Mouse (Mus musculus) erythroblast, adult 5-6 weeks (primary cell): ENCODE measurements at regions not wholly inside any gene's neighbourhood (a gene's known extent, or its start where the extent isn't known, plus 50 kb on each side); places are given as distances from the start of the nearest gene placed in this dataset.

Experiments
- ATAC-seq: replicated peaks from 2 replicates; pipeline ENCODE4 v1.8.0; 2016; ENCODE audit warnings: moderate number of reproducible peaks, mild to moderate bottlenecking, moderate TSS enrichment, inconsistent platforms; ENCODE audit not compliant: poor library complexity, low FRiP score, severe bottlenecking

GRCm38 (mm10) chr5:46338461-46338860 lies 481.0 kb upstream of the Lcorl start:
- no peak for ATAC-seq

GRCm38 (mm10) chr5:46330880-46331279 lies 473.5 kb upstream of the Lcorl start:
- ATAC-seq: no peak
